Mouse (Mus musculus) forebrain, embryonic 16.5 days (tissue): ENCODE measurements around the gene Gm49661. TPM values are rescaled to one million over a fixed set of nuclear protein-coding genes. Genes with fewer than 3 reads are reported as not detected.

Source experiments
- ATAC-seq: fragments of 200-750 bp; cut with Nextera tagmentation; 2 replicates; pipeline ENCODE4 v1.8.0; 2017; ENCODE audit warnings: mild to moderate bottlenecking, moderate library complexity
- H3K27ac ChIP-seq: fragments of 300-500 bp; sonication (generic); 2 replicates; pipeline ENCODE4 v1.5.1; 2014; ENCODE audit warnings: low read length, control low read depth
- H3K27me3 ChIP-seq: fragments of 300-500 bp; sonication (generic); replicated peaks from 2 replicates; pipeline ENCODE4 v1.6.1; 2014; ENCODE audit warnings: low read length; ENCODE audit not compliant: control insufficient read depth, insufficient read depth
- H3K36me3 ChIP-seq: fragments of 300-500 bp; sonication (generic); 2 replicates; pipeline ENCODE4 v1.6.1; 2014; ENCODE audit not compliant: control insufficient read depth, insufficient read depth
- H3K4me1 ChIP-seq: fragments of 300-500 bp; sonication (generic); replicated peaks from 2 replicates; pipeline ENCODE4 v1.6.1; 2014; ENCODE audit warnings: low read length; ENCODE audit not compliant: control insufficient read depth, insufficient read depth
- H3K4me2 ChIP-seq: fragments of 300-500 bp; sonication (generic); 2 replicates; pipeline ENCODE4 v1.6.1; 2014; ENCODE audit warnings: mild to moderate bottlenecking, low read length, control low read depth
- H3K4me3 ChIP-seq: fragments of 300-500 bp; sonication (generic); replicated peaks from 2 replicates; pipeline ENCODE4 v1.5.1; 2014; ENCODE audit warnings: mild to moderate bottlenecking, low read length, control low read depth
- H3K9ac ChIP-seq: fragments of 300-500 bp; sonication (generic); replicated peaks from 2 replicates; pipeline ENCODE4 v1.6.1; 2014; ENCODE audit warnings: low read depth, low read length, control low read depth
- H3K9me3 ChIP-seq: fragments of 300-500 bp; sonication (generic); 2 replicates; pipeline ENCODE4 v1.6.1; 2016; ENCODE audit warnings: low read length; ENCODE audit not compliant: control insufficient read depth
- WGBS: fragments of 180-500 bp; shearing (Covaris S2); extraction: QIAGEN DNeasy Blood & Tissue Kit; methylation state at CpG from one replicate; pipeline ENCODE4 v1.1.7; 2014; 5-methylcytosine and 5-hydroxymethylcytosine counted together
- polyA plus RNA-seq: library from polyadenylated mRNA; unstranded; fragments of >200 nt; fragmentation: Nextera tagmentation; extraction: Ambion mirVana; gene quantifications from 2 replicates; pipeline ENCODE4 v1.2.1, GENCODE M21; 2015

Gene Gm49661
- polyA plus RNA-seq: not detected in 2 replicates

GRCm38 (mm10) chr8:84969241-84970134 lies at the start of gene Gm49661, which contains the start of the genes Prdx2 and Rnaseh2a:
Gm49661 (minus strand) TSS chr8:84969433.
Prdx2 (plus strand) TSS chr8:84969587.
Rnaseh2a (minus strand) TSS chr8:84969767.
- H3K4me3 ChIP-seq: peak within 1 kb of the TSS; percentile 66
- peaks cover 4% of the 10 kb centered on the region; the same call in 1 of the 2 replicates for H3K36me3 ChIP-seq
- peak; percentile 70 for ATAC-seq
- H3K4me2 ChIP-seq: peak within 1 kb of the TSS; percentile 69
- H3K9me3 ChIP-seq: no peaks in the 10 kb centered on the region
- peak within 1 kb of the TSS; percentile 84 for H3K27ac ChIP-seq
- H3K9ac ChIP-seq: peak within 1 kb of the TSS; percentile 83
- H3K27me3 ChIP-seq: no peaks in the 10 kb centered on the region
- H3K4me1 ChIP-seq: peaks cover 34% of the 10 kb centered on the region
- 0% methylated on average over 56 of the region's 56 CpGs for WGBS

- Histone ChIP-seq H3K4me2 (no peak overlapping the region), H3K4me1 (peaks cover 5% of the 10 kb centered on the region), H3K27me3 (peaks cover 6% of the 10 kb centered on the region; the same call in 1 of the 2 replicates), H3K4me3 (no peak overlapping the region), H3K9ac (no peak overlapping the region), H3K36me3 (peaks cover 19% of the 10 kb centered on the region), H3K27ac (no peak overlapping the region), H3K9me3 (no peaks in the 10 kb centered on the region)
- 23% methylated on average over 5 of the region's 5 CpGs for WGBS
- no peak for ATAC-seq
Measured at GRCm38 (mm10) chr8:85017209-85017608, 48.0 kb upstream of the Gm49661 start.

- H3K9ac ChIP-seq: no peak overlapping the region
- H3K36me3 ChIP-seq: peaks cover 17% of the 10 kb centered on the region
- ATAC-seq: no peak
- H3K27ac ChIP-seq: no peak overlapping the region
- WGBS: 60% methylated on average over 10 of the region's 10 CpGs
- no peak overlapping the region for H3K4me3 ChIP-seq
- H3K4me2 ChIP-seq: no peak overlapping the region
- peaks cover 6% of the 10 kb centered on the region; the same call in 1 of the 2 replicates for H3K27me3 ChIP-seq
- H3K9me3 ChIP-seq: no peaks in the 10 kb centered on the region
- H3K4me1 ChIP-seq: peaks cover 5% of the 10 kb centered on the region
Measured at GRCm38 (mm10) chr8:85016724-85017123, 47.5 kb upstream of the Gm49661 start.

- H3K4me2 ChIP-seq: peak within 1 kb of the TSS; percentile 63
- ATAC-seq: no peak
- H3K9me3 ChIP-seq: no peaks in the 10 kb centered on the region
- peaks cover 5% of the 10 kb centered on the region for H3K4me1 ChIP-seq
- peaks cover 15% of the 10 kb centered on the region for H3K27me3 ChIP-seq
- H3K27ac ChIP-seq: no peak within 1 kb of the TSS
- H3K4me3 ChIP-seq: peak within 1 kb of the TSS; percentile 37
- H3K9ac ChIP-seq: peak within 1 kb of the TSS; percentile 64
- H3K36me3 ChIP-seq: peaks cover 17% of the 10 kb centered on the region
- WGBS: 70% methylated on average over 2 of the region's 2 CpGs
Measured at GRCm38 (mm10) chr8:85014431-85014830, 45.2 kb upstream of the Gm49661 start, which contains the start of gene Best2. Best2 (minus strand) TSS chr8:85014531.

- WGBS: 3% methylated on average over 25 of the region's 26 CpGs
- peaks cover 20% of the 10 kb centered on the region for H3K27me3 ChIP-seq
Measured at GRCm38 (mm10) chr8:85013230-85013840, 44.1 kb upstream of the Gm49661 start.

GRCm38 (mm10) chr8:85011242-85011641 lies 42.0 kb upstream of the Gm49661 start:
- Histone ChIP-seq H3K4me1 (peaks cover 5% of the 10 kb centered on the region), H3K27me3 (peaks cover 20% of the 10 kb centered on the region), H3K4me2 (no peak overlapping the region), H3K9me3 (no peaks in the 10 kb centered on the region), H3K36me3 (no peaks in the 10 kb centered on the region), H3K4me3 (no peak overlapping the region), H3K27ac (no peak overlapping the region), H3K9ac (no peak overlapping the region)
- no peak for ATAC-seq
- WGBS: 11% methylated on average over 28 of the region's 28 CpGs

More at GRCm38 (mm10) chr8:85013230-85013840, 44.1 kb upstream of the Gm49661 start:
- peak overlapping the region; percentile 63 for H3K4me2 ChIP-seq
- ATAC-seq: peak; percentile 81
- peak overlapping the region; percentile 64 for H3K9ac ChIP-seq
- H3K9me3 ChIP-seq: no peaks in the 10 kb centered on the region
- H3K36me3 ChIP-seq: peaks cover 7% of the 10 kb centered on the region
- H3K27ac ChIP-seq: no peak overlapping the region
- peak overlapping the region; percentile 37 for H3K4me3 ChIP-seq
- H3K4me1 ChIP-seq: peaks cover 5% of the 10 kb centered on the region

- WGBS: 14% methylated on average over 25 of the region's 25 CpGs
- Histone ChIP-seq H3K36me3 (peaks cover 2% of the 10 kb centered on the region; the same call in 1 of the 2 replicates), H3K27ac (no peak overlapping the region), H3K27me3 (peaks cover 16% of the 10 kb centered on the region), H3K9me3 (no peaks in the 10 kb centered on the region), H3K4me1 (no peaks in the 10 kb centered on the region), H3K9ac (no peak overlapping the region), H3K4me3 (no peak overlapping the region), H3K4me2 (no peak overlapping the region)
- no peak for ATAC-seq
Measured at GRCm38 (mm10) chr8:85007686-85008085, 38.5 kb upstream of the Gm49661 start.

- H3K27ac ChIP-seq: no peak overlapping the region
- peak overlapping the region; percentile 35 for H3K4me2 ChIP-seq
- H3K36me3 ChIP-seq: peaks cover under 1% of the 10 kb centered on the region; the same call in 1 of the 2 replicates
- no peaks in the 10 kb centered on the region for H3K27me3 ChIP-seq
- no peaks in the 10 kb centered on the region for H3K9me3 ChIP-seq
- H3K4me1 ChIP-seq: peaks cover 8% of the 10 kb centered on the region
- peak; percentile 81 for ATAC-seq
- WGBS: under 1% methylated on average over 19 of the region's 19 CpGs
- H3K4me3 ChIP-seq: no peak overlapping the region
- H3K9ac ChIP-seq: peak overlapping the region; percentile 31
Measured at GRCm38 (mm10) chr8:84997649-84998295, 28.5 kb upstream of the Gm49661 start.
